Mouse (Mus musculus): Measurements from ENCODE around the gene Cep128. TPM values are rescaled to one million over a fixed set of nuclear protein-coding genes. Genes with fewer than 3 reads are reported as not detected.

Gene Cep128
- total and polyA plus RNA-seq, 3 experiments, result 12.7 to 40.1 (median 23.3) TPM

DNA sequence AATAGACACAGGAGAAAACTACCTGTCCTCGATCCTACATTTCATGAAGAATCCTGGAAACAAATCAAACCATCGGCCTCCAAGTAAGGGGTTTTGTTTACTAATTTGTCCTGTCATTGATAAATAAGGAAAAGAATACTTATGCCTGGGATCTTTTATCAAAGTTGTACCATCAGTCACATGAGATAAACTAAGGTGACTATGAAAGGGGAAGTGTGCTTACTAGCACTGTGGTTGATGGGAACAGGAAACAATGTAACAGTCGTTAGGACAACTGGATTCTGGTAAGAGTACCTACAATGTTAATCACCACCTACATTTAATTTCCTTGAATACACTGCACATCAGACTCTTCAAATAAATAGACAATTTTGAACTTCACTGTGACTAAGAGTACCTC lies 15.0 kb downstream of the Cep128 start:
- Histone ChIP-seq H3K27me3 (ENCODE audit: control insufficient read depth in 1 of 2, insufficient read depth in 2 of 2, low read length in 2 of 2) (no peaks in the 10 kb centered on the region), H3K4me3 (ENCODE audit: control insufficient read depth in 1 of 2, insufficient read depth in 1 of 2, low read depth in 2 of 2, low read length in 2 of 2) (no peak overlapping the region), H3K9ac (ENCODE audit: control insufficient read depth, low read depth, low read length, poor library complexity, severe bottlenecking) (no peak overlapping the region), H3K4me1 (ENCODE audit: control insufficient read depth in 1 of 2, insufficient read depth in 2 of 2, low read length in 2 of 2) (peaks cover 2 to 5% of the 10 kb centered on the region in 2 experiments; a peak in 2 of 4 replicates), H3K9me3 (replicated peaks; ENCODE audit: insufficient read depth, low read length) (no peaks in the 10 kb centered on the region), H3K79me2 (ENCODE audit: control insufficient read depth, insufficient read depth, low read length, poor library complexity) (peaks cover 2% of the 10 kb centered on the region; the same call in 1 of the 2 replicates), H3K27ac (ENCODE audit: control insufficient read depth, low read depth, low read length) (no peak overlapping the region), H3K36me3 (ENCODE audit: control insufficient read depth in 1 of 2, insufficient read depth in 2 of 2, low read length in 2 of 2) (peaks cover 3 to 14% of the 10 kb centered on the region in 2 experiments)
- DNase-seq (ENCODE audit: low read depth, low spot score), result peak; percentile 56
- no peak for TF ChIP-seq RAD21 (IDR thresholded peaks at IDR 0.05; ENCODE audit: low read depth, low read length)
- TF ChIP-seq POLR2AphosphoS5 (IDR thresholded peaks at IDR 0.05; ENCODE audit: borderline replicate concordance, low read depth, low read length), result no peak
- TF ChIP-seq USF2 (IDR thresholded peaks at IDR 0.05; ENCODE audit: borderline replicate concordance in 1 of 2, insufficient read depth in 1 of 2, low read depth in 1 of 2, low read length in 2 of 2), result no peak
- TF ChIP-seq CTCF (IDR thresholded peaks at IDR 0.05 in 2 of 3, conservative IDR thresholded peaks at IDR 0.05 in 1 of 3; ENCODE audit: control insufficient read depth in 1 of 3, insufficient read depth in 1 of 3, low read depth in 2 of 3, low read length in 3 of 3, poor library complexity in 1 of 3, severe bottlenecking in 1 of 3), result no peak
- 0 out of 2 replicates have a peak, but pooled peaks have one; percentile 23 for TF ChIP-seq ETS1 (IDR thresholded peaks at IDR 0.05; ENCODE audit: low read depth, low read length)
- TF ChIP-seq BHLHE40 (IDR thresholded peaks at IDR 0.05; ENCODE audit: borderline replicate concordance, low read depth, low read length), result peak; percentile 83
- no peak for TF ChIP-seq TAL1 (IDR thresholded peaks at IDR 0.05; ENCODE audit: low read length)
- TF ChIP-seq SMC3 (IDR thresholded peaks at IDR 0.05; ENCODE audit: low read depth, low read length), result no peak
- no peak for TF ChIP-seq GABPA (IDR thresholded peaks at IDR 0.05; ENCODE audit: low read depth, low read length)
- TF ChIP-seq MAFK (IDR thresholded peaks at IDR 0.05; ENCODE audit: borderline replicate concordance, low read depth, low read length), result no peak
- no peak for TF ChIP-seq E2F4 (IDR thresholded peaks at IDR 0.05; ENCODE audit: borderline replicate concordance, low read depth, low read length)
- no peak for TF ChIP-seq ELF1 (IDR thresholded peaks at IDR 0.05; ENCODE audit: low read depth, low read length)
- TF ChIP-seq MAZ (IDR thresholded peaks at IDR 0.05; ENCODE audit: low read depth, low read length), result no peak
- no peak for TF ChIP-seq MEF2A (IDR thresholded peaks at IDR 0.05; ENCODE audit: extremely low read depth, insufficient replicate concordance, low read depth, low read length, poor library complexity, severe bottlenecking)
- TF ChIP-seq RCOR1 (IDR thresholded peaks at IDR 0.05; ENCODE audit: low read depth, low read length), result no peak
- TF ChIP-seq KAT2A (conservative IDR thresholded peaks at IDR 0.05; ENCODE audit: low read depth, low read length), result no peak
- TF ChIP-seq NRF1 (IDR thresholded peaks at IDR 0.05; ENCODE audit: insufficient read depth, low read depth, low read length, poor library complexity, severe bottlenecking), result no peak
- TF ChIP-seq ZNF384 (IDR thresholded peaks at IDR 0.05; ENCODE audit: low read depth, low read length), result no peak
- peak; percentile 16 to 62; a peak in 3 of 4 replicates for TF ChIP-seq EP300 (IDR thresholded peaks at IDR 0.05; ENCODE audit: low read depth in 1 of 2, low read length in 2 of 2)
- TF ChIP-seq HCFC1 (IDR thresholded peaks at IDR 0.05; ENCODE audit: low read depth, low read length), result no peak
- no peak for TF ChIP-seq USF1 (IDR thresholded peaks at IDR 0.05; ENCODE audit: low read depth, low read length)
- TF ChIP-seq POLR2A (IDR thresholded peaks at IDR 0.05; ENCODE audit: control insufficient read depth in 1 of 2, insufficient read depth in 1 of 2, low read depth in 1 of 2, low read length in 2 of 2, poor library complexity in 1 of 2), result no peak
- TF ChIP-seq ZC3H11A (IDR thresholded peaks at IDR 0.05; ENCODE audit: low read depth, low read length), result no peak
- no peak for TF ChIP-seq UBTF (IDR thresholded peaks at IDR 0.05; ENCODE audit: borderline replicate concordance, insufficient read depth, low read depth, low read length)
- TF ChIP-seq TBP (IDR thresholded peaks at IDR 0.05; ENCODE audit: low read depth, low read length), result no peak
- TF ChIP-seq CHD2 (IDR thresholded peaks at IDR 0.05; ENCODE audit: low read length), result no peak
- TF ChIP-seq ZMIZ1 (IDR thresholded peaks at IDR 0.05; ENCODE audit: low read depth, low read length), result no peak
- no peak for TF ChIP-seq SIN3A (IDR thresholded peaks at IDR 0.05; ENCODE audit: low read length)
- TF ChIP-seq MAX (IDR thresholded peaks at IDR 0.05; ENCODE audit: low read length), result no peak
- no peak for TF ChIP-seq POLR2AphosphoS2 (IDR thresholded peaks at IDR 0.05; ENCODE audit: low read length)
- peak; percentile 79 for TF ChIP-seq GATA1 (IDR thresholded peaks at IDR 0.05; ENCODE audit: low read depth, low read length)
- TF ChIP-seq MYB (IDR thresholded peaks at IDR 0.05; ENCODE audit: low read depth, low read length), result no peak
- TF ChIP-seq JUND (IDR thresholded peaks at IDR 0.05; ENCODE audit: low read depth, low read length), result no peak
